Mouse (Mus musculus): ENCODE measurements around the gene Tmem86a.

DNA sequence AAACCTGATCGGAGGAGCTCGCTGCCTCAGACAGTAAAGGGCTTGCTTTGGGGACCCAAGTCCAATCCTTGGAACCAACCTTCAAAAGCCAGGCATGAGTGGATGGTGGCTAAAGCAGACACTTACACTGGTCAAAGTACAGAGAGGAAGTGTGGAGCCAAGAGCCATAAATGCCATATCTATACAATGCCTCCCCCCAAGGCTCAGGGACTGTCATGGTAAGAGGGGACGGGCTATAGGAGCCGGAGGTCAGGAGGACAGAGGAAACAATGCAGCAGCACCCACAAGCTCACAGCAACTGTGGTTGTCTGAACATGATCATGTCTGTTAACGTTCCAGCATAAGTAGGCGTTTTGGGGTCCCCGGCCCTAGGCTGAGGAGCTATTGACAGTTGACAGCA, 25.9 kb upstream of the Tmem86a start:
- TF ChIP-seq CTCF (IDR thresholded peaks at IDR 0.05; ENCODE audit: borderline replicate concordance, insufficient read depth, low read depth, low read length): no peak
- TF ChIP-seq POLR2A (IDR thresholded peaks at IDR 0.05; ENCODE audit: borderline replicate concordance, insufficient read depth, low read length): no peak
